Mouse (Mus musculus): ENCODE data around the gene C2cd5. TPM values are rescaled to one million over a fixed set of nuclear protein-coding genes. Genes with fewer than 3 reads are reported as not detected.
A peak's percentile ranks its signal among the peaks of the same experiment; 100 is the strongest.
"Not testable (repeated sequence)": the region's sequence is repeated elsewhere in the genome, so short reads cannot be mapped to it uniquely, and the experiment has no call there.

The C2cd5 gene
- polyA plus RNA-seq, 1 experiment from 2014 or later = 32.5 TPM

GRCm38 (mm10) chr6:142985561-142986238 is 114.2 kb downstream of the C2cd5 start:
- H3K4me3 ChIP-seq (ENCODE audit: low read depth, low read length) = not testable (repeated sequence)
- 93% methylated on average over 9 of the region's 9 CpGs for WGBS

GRCm38 (mm10) chr6:142979665-142980660 is 120.0 kb downstream of the C2cd5 start:
- Histone ChIP-seq H3K4me1 (ENCODE audit: control insufficient read depth, insufficient read depth, low read length) (no peaks in the 10 kb centered on the region), H3K36me3 (ENCODE audit: control insufficient read depth, insufficient read depth, low read length) (no peaks in the 10 kb centered on the region), H3K9ac (ENCODE audit: low read length) (no peak overlapping the region), H3K4me2 (ENCODE audit: low read depth) (no peak overlapping the region), H3K4me3 (ENCODE audit: low read depth, low read length) (no peak overlapping the region), H3K27me3 (ENCODE audit: control insufficient read depth, insufficient read depth, low read length) (no peaks in the 10 kb centered on the region), H3K9me3 (ENCODE audit: control insufficient read depth, low read length) (no peaks in the 10 kb centered on the region), H3K27ac (ENCODE audit: low read depth, low read length) (no peak overlapping the region)
- WGBS = 41% methylated on average over 6 of the region's 6 CpGs
- no peak for DNase-seq (ENCODE audit: low spot score)
- peak; percentile 27; the same call in 1 of the 2 replicates for ATAC-seq (ENCODE audit: insufficient read depth, low FRiP score, low TSS enrichment)

More at GRCm38 (mm10) chr6:142985561-142986238, 114.2 kb downstream of the C2cd5 start:
- H3K36me3 ChIP-seq (ENCODE audit: control insufficient read depth, insufficient read depth, low read length); H3K27ac ChIP-seq (ENCODE audit: low read depth, low read length); H3K9ac ChIP-seq (ENCODE audit: low read length); H3K9me3 ChIP-seq (ENCODE audit: control insufficient read depth, low read length); H3K4me2 ChIP-seq (ENCODE audit: low read depth); H3K27me3 ChIP-seq (ENCODE audit: control insufficient read depth, insufficient read depth, low read length); DNase-seq (ENCODE audit: low spot score); H3K4me1 ChIP-seq (ENCODE audit: control insufficient read depth, insufficient read depth, low read length); ATAC-seq (ENCODE audit: insufficient read depth, low FRiP score, low TSS enrichment): not testable (repeated sequence)

GRCm38 (mm10) chr6:142977221-142977620 is 122.7 kb downstream of the C2cd5 start:
- H3K9ac ChIP-seq (ENCODE audit: low read length) = no peak overlapping the region
- H3K9me3 ChIP-seq (ENCODE audit: control insufficient read depth, low read length) = no peaks in the 10 kb centered on the region
- H3K4me3 ChIP-seq (ENCODE audit: low read depth, low read length) = no peak overlapping the region
- no peaks in the 10 kb centered on the region for H3K4me1 ChIP-seq (ENCODE audit: control insufficient read depth, insufficient read depth, low read length)
- H3K36me3 ChIP-seq (ENCODE audit: control insufficient read depth, insufficient read depth, low read length) = no peaks in the 10 kb centered on the region
- DNase-seq (ENCODE audit: low spot score) = no peak
- no peak for ATAC-seq (ENCODE audit: insufficient read depth, low FRiP score, low TSS enrichment)
- H3K4me2 ChIP-seq (ENCODE audit: low read depth) = no peak overlapping the region
- H3K27me3 ChIP-seq (ENCODE audit: control insufficient read depth, insufficient read depth, low read length) = no peaks in the 10 kb centered on the region
- WGBS = 63% methylated on average over 1 of the region's 1 CpGs
- H3K27ac ChIP-seq (ENCODE audit: low read depth, low read length) = no peak overlapping the region

- Histone ChIP-seq H3K9ac (ENCODE audit: low read length) (no peak overlapping the region), H3K4me3 (ENCODE audit: low read depth, low read length) (no peak overlapping the region), H3K9me3 (ENCODE audit: control insufficient read depth, low read length) (no peaks in the 10 kb centered on the region), H3K36me3 (ENCODE audit: control insufficient read depth, insufficient read depth, low read length) (no peaks in the 10 kb centered on the region), H3K4me1 (ENCODE audit: control insufficient read depth, insufficient read depth, low read length) (no peaks in the 10 kb centered on the region), H3K27ac (ENCODE audit: low read depth, low read length) (no peak overlapping the region), H3K4me2 (ENCODE audit: low read depth) (no peak overlapping the region), H3K27me3 (ENCODE audit: control insufficient read depth, insufficient read depth, low read length) (no peaks in the 10 kb centered on the region)
- DNase-seq (ENCODE audit: low spot score) (no peak), ATAC-seq (ENCODE audit: insufficient read depth, low FRiP score, low TSS enrichment) (no peak)
- 91% methylated on average over 7 of the region's 7 CpGs for WGBS
Observed at GRCm38 (mm10) chr6:142973289-142973688, 126.7 kb downstream of the C2cd5 start.

- Histone ChIP-seq H3K27me3 (ENCODE audit: control insufficient read depth, insufficient read depth, low read length) (no peaks in the 10 kb centered on the region), H3K9ac (ENCODE audit: low read length) (no peak overlapping the region), H3K9me3 (ENCODE audit: control insufficient read depth, low read length) (no peaks in the 10 kb centered on the region), H3K36me3 (ENCODE audit: control insufficient read depth, insufficient read depth, low read length) (no peaks in the 10 kb centered on the region), H3K27ac (ENCODE audit: low read depth, low read length) (no peak overlapping the region), H3K4me2 (ENCODE audit: low read depth) (no peak overlapping the region), H3K4me1 (ENCODE audit: control insufficient read depth, insufficient read depth, low read length) (no peaks in the 10 kb centered on the region), H3K4me3 (ENCODE audit: low read depth, low read length) (no peak overlapping the region)
- DNase-seq (ENCODE audit: low spot score) = no peak
- ATAC-seq (ENCODE audit: insufficient read depth, low FRiP score, low TSS enrichment) = no peak
- WGBS = 63% methylated on average over 2 of the region's 2 CpGs
Observed at GRCm38 (mm10) chr6:142972205-142972604, 127.7 kb downstream of the C2cd5 start.

- Histone ChIP-seq H3K4me2 (ENCODE audit: low read depth) (no peak overlapping the region), H3K9me3 (ENCODE audit: control insufficient read depth, low read length) (no peaks in the 10 kb centered on the region), H3K9ac (ENCODE audit: low read length) (no peak overlapping the region), H3K27me3 (ENCODE audit: control insufficient read depth, insufficient read depth, low read length) (no peaks in the 10 kb centered on the region), H3K36me3 (ENCODE audit: control insufficient read depth, insufficient read depth, low read length) (no peaks in the 10 kb centered on the region), H3K4me3 (ENCODE audit: low read depth, low read length) (no peak overlapping the region), H3K27ac (ENCODE audit: low read depth, low read length) (no peak overlapping the region), H3K4me1 (ENCODE audit: control insufficient read depth, insufficient read depth, low read length) (peaks cover 9% of the 10 kb centered on the region; the same call in 1 of the 2 replicates)
- DNase-seq (ENCODE audit: low spot score) = no peak
- WGBS = 91% methylated on average over 1 of the region's 1 CpGs
- no peak for ATAC-seq (ENCODE audit: insufficient read depth, low FRiP score, low TSS enrichment)
Observed at GRCm38 (mm10) chr6:142967407-142967806, 132.5 kb downstream of the C2cd5 start.

- Histone ChIP-seq H3K4me3 (ENCODE audit: low read depth, low read length) (peak overlapping the region; percentile 66), H3K27me3 (ENCODE audit: control insufficient read depth, insufficient read depth, low read length) (no peaks in the 10 kb centered on the region), H3K9ac (ENCODE audit: low read length) (peak overlapping the region; percentile 91), H3K4me1 (ENCODE audit: control insufficient read depth, insufficient read depth, low read length) (peaks cover 9% of the 10 kb centered on the region; the same call in 1 of the 2 replicates), H3K36me3 (ENCODE audit: control insufficient read depth, insufficient read depth, low read length) (no peaks in the 10 kb centered on the region), H3K9me3 (ENCODE audit: control insufficient read depth, low read length) (no peaks in the 10 kb centered on the region), H3K27ac (ENCODE audit: low read depth, low read length) (peak overlapping the region; percentile 94), H3K4me2 (ENCODE audit: low read depth) (peak overlapping the region; percentile 86)
- WGBS = under 1% methylated on average over 39 of the region's 39 CpGs
- DNase-seq (ENCODE audit: low spot score) (peak; percentile 87), ATAC-seq (ENCODE audit: insufficient read depth, low FRiP score, low TSS enrichment) (peak; percentile 83)
Observed at GRCm38 (mm10) chr6:142964531-142965385, 135.2 kb downstream of the C2cd5 start.

- Histone ChIP-seq H3K36me3 (ENCODE audit: control insufficient read depth, insufficient read depth, low read length) (no peaks in the 10 kb centered on the region), H3K9me3 (ENCODE audit: control insufficient read depth, low read length) (no peaks in the 10 kb centered on the region), H3K4me3 (ENCODE audit: low read depth, low read length) (peak within 1 kb of the TSS; percentile 66), H3K9ac (ENCODE audit: low read length) (peak within 1 kb of the TSS; percentile 91), H3K4me1 (ENCODE audit: control insufficient read depth, insufficient read depth, low read length) (peaks cover 9% of the 10 kb centered on the region; the same call in 1 of the 2 replicates), H3K27me3 (ENCODE audit: control insufficient read depth, insufficient read depth, low read length) (no peaks in the 10 kb centered on the region), H3K4me2 (ENCODE audit: low read depth) (peak within 1 kb of the TSS; percentile 86), H3K27ac (ENCODE audit: low read depth, low read length) (peak within 1 kb of the TSS; percentile 94)
- under 1% methylated on average over 45 of the region's 45 CpGs for WGBS
- DNase-seq (ENCODE audit: low spot score) (peak; percentile 70), ATAC-seq (ENCODE audit: insufficient read depth, low FRiP score, low TSS enrichment) (peak; percentile 76)
Observed at GRCm38 (mm10) chr6:142964076-142964530, 135.8 kb downstream of the C2cd5 start, which contains the start of gene St8sia1. Gene St8sia1 (minus strand): TSS chr6:142964452.
